Mouse (Mus musculus): Measurements from ENCODE around the gene Kdm2b. TPM values are rescaled to one million over a fixed set of nuclear protein-coding genes. Genes with fewer than 3 reads are reported as not detected.

The Kdm2b gene
- polyA plus RNA-seq, 1 experiment, result 24.2 TPM

DNA sequence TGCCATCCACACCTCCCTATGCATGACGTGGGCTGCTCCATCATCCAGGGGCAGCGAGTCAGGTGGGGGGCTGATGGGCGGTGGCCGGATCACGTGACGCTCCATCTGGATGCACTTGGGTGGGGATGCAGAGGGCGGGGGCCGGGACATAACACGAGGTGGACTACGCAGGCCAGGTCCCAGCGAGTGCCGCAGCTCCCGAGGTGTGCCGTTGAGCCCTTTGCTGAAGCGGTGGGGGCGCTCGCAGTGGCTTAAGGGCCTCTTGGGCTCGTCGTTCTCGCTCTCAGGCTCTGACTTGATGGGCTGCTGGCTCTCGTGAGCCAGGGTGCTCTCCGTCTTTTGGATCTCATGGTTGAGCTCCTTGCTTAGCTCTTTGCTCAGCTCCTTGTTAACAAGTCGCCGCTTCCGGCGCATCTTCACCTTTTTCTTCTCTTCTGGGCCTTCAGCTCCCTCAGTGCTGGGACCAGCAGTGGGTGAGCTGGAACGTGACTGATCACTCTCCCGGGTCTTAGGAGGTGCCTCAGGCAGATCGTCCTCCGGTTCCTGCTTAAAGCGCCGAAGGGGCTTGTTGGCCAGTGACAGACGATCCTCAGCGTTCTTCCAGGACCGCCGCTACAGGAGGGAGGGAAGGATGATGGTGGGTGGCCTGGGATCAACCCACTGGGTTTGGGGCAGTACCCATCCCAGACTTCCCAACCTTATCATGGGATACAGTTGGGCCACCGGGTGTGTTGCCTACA is 109.2 kb downstream of the Kdm2b start:
- no peaks in the 10 kb centered on the region; the same call in 1 of the 2 replicates for H3K4me1 ChIP-seq (ENCODE audit: control insufficient read depth, insufficient read depth, low read length)
- H3K27ac ChIP-seq (ENCODE audit: control insufficient read depth, insufficient read depth, low read depth, low read length, poor library complexity), result no peak overlapping the region
- H3K4me3 ChIP-seq (replicated peaks; ENCODE audit: control insufficient read depth, low read depth, low read length), result no peak overlapping the region
- WGBS, result 96% methylated on average over 37 of the region's 37 CpGs
- no peak; the same call in 1 of the 2 replicates for TF ChIP-seq CTCF (IDR thresholded peaks at IDR 0.05; ENCODE audit: control insufficient read depth, insufficient read depth, low read length)
- no peak for TF ChIP-seq POLR2A (IDR thresholded peaks at IDR 0.05; ENCODE audit: borderline replicate concordance, control insufficient read depth, low read depth, low read length)

DNA sequence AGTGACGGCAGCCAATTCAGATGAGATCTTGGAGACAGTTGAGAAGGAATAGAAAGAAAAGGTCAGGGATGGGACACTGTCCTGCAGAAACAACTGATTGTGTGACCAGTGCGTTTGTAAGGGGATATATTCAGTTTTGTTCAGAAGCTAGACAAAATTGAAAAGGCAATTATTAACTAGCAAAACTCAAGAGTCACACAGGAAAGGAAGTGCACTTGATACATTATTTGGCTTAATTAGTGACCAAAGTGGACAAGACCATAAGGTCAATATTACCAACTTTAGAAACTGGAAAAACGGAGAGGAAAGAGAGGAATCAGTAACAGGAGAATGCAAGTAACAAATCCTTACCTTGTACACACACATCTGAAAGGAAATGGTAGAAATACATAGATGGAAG is 113.0 kb downstream of the Kdm2b start:
- 89% methylated on average over 3 of the region's 3 CpGs for WGBS
- TF ChIP-seq POLR2A (IDR thresholded peaks at IDR 0.05; ENCODE audit: borderline replicate concordance, control insufficient read depth, low read depth, low read length) (no peak), CTCF (IDR thresholded peaks at IDR 0.05; ENCODE audit: control insufficient read depth, insufficient read depth, low read length) (no peak)
- Histone ChIP-seq H3K4me1 (ENCODE audit: control insufficient read depth, insufficient read depth, low read length) (no peaks in the 10 kb centered on the region), H3K27ac (ENCODE audit: control insufficient read depth, insufficient read depth, low read depth, low read length, poor library complexity) (no peak overlapping the region), H3K4me3 (replicated peaks; ENCODE audit: control insufficient read depth, low read depth, low read length) (no peak overlapping the region)

DNA sequence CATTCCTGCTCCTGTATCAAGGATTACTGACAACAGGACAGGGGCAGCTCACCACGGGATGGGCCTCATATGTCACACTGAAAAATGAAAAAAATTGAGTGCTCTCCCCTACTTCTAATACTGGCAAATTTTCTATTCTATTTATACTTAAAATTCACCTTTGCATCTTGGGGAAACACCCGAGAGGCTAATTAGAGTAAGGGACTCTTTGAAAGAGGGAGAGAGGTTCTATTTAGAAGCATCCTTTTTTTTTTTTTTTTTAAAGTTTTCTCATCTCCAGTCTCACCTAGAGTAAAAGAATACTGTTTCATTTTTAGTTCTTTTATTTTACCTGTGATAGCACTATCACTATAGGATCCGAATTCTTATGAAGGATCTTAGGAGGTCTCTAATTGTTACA is 115.3 kb downstream of the Kdm2b start:
- Histone ChIP-seq H3K4me1 (ENCODE audit: control insufficient read depth, insufficient read depth, low read length) (no peaks in the 10 kb centered on the region), H3K27ac (ENCODE audit: control insufficient read depth, insufficient read depth, low read depth, low read length, poor library complexity) (no peak overlapping the region), H3K4me3 (replicated peaks; ENCODE audit: control insufficient read depth, low read depth, low read length) (no peak overlapping the region)
- no peak for TF ChIP-seq CTCF (IDR thresholded peaks at IDR 0.05; ENCODE audit: control insufficient read depth, insufficient read depth, low read length)
- TF ChIP-seq POLR2A (IDR thresholded peaks at IDR 0.05; ENCODE audit: borderline replicate concordance, control insufficient read depth, low read depth, low read length), result no peak
- 80% methylated on average over 3 of the region's 3 CpGs for WGBS

DNA sequence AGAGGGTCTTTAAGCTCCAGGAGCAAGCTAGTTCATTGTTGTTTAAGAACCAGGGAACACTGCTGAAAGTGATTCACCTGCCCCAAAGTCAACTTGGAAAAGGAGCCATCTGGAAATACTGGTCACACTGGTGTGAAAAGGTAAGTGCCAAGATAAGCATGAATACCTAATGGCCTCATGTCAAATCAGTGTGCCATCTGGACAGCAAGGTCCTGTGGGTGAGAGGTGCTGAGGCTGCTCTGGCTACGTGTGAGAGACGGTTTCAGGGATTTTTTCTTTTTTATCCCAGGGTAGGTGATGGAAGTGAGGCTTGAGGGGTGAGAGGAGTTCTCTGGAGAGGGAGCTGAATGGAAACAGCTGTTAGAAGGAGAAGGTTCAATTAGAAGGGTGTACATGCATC is 116.0 kb downstream of the Kdm2b start:
- TF ChIP-seq CTCF (IDR thresholded peaks at IDR 0.05; ENCODE audit: control insufficient read depth, insufficient read depth, low read length) (no peak), POLR2A (IDR thresholded peaks at IDR 0.05; ENCODE audit: borderline replicate concordance, control insufficient read depth, low read depth, low read length) (no peak)
- no peaks in the 10 kb centered on the region for H3K4me1 ChIP-seq (ENCODE audit: control insufficient read depth, insufficient read depth, low read length)
- WGBS, result 81% methylated on average over 2 of the region's 2 CpGs
- no peak overlapping the region for H3K4me3 ChIP-seq (replicated peaks; ENCODE audit: control insufficient read depth, low read depth, low read length)
- no peak overlapping the region for H3K27ac ChIP-seq (ENCODE audit: control insufficient read depth, insufficient read depth, low read depth, low read length, poor library complexity)

DNA sequence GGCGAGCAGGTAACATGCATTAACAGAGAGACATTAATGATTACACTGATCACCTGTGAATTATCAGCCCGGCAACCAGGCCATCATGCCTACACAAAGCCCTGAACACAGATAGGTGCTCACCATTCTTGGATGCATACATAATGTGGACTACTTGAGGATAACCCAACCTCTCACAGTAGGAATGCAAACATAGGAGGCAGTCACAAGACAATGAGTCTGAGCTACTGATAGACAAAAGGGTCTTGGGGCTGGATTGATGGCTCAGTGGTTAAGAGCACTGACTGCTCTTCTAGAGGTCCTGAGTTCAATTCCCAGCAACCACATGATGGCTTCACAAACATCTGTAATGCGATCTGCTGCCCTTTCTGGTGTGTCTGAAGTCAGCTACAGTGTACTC is 117.0 kb downstream of the Kdm2b start:
- Histone ChIP-seq H3K4me3 (replicated peaks; ENCODE audit: control insufficient read depth, low read depth, low read length) (no peak overlapping the region), H3K4me1 (ENCODE audit: control insufficient read depth, insufficient read depth, low read length) (no peaks in the 10 kb centered on the region), H3K27ac (ENCODE audit: control insufficient read depth, insufficient read depth, low read depth, low read length, poor library complexity) (no peak overlapping the region)
- 88% methylated on average over 3 of the region's 3 CpGs for WGBS
- TF ChIP-seq POLR2A (IDR thresholded peaks at IDR 0.05; ENCODE audit: borderline replicate concordance, control insufficient read depth, low read depth, low read length), result no peak
- no peak for TF ChIP-seq CTCF (IDR thresholded peaks at IDR 0.05; ENCODE audit: control insufficient read depth, insufficient read depth, low read length)

DNA sequence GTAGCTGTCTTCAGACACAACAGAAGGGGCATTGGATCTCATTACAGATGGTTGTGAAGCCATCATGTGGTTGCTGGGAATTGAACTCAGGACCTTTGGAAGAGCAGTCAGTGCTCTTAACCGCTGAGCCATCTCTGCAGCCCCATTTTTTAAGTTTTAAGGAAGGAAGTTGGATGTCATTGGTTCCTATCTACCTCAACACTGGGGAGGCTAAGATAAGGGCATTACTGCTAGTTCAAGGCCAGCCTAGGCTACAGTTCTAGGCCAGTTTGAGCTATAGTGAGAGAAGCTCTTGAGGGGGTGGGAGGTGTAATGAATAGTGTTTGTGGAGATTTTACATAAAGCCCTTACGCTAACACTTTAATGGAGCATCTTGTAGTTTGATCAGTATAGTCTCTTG is 126.6 kb downstream of the Kdm2b start:
- WGBS, result 77% methylated on average over 2 of the region's 2 CpGs
- no peak overlapping the region for H3K4me3 ChIP-seq (replicated peaks; ENCODE audit: control insufficient read depth, low read depth, low read length)
- TF ChIP-seq CTCF (IDR thresholded peaks at IDR 0.05; ENCODE audit: control insufficient read depth, insufficient read depth, low read length) (no peak), POLR2A (IDR thresholded peaks at IDR 0.05; ENCODE audit: borderline replicate concordance, control insufficient read depth, low read depth, low read length) (no peak)
- H3K27ac ChIP-seq (ENCODE audit: control insufficient read depth, insufficient read depth, low read depth, low read length, poor library complexity), result no peak overlapping the region
- H3K4me1 ChIP-seq (ENCODE audit: control insufficient read depth, insufficient read depth, low read length), result no peaks in the 10 kb centered on the region

DNA sequence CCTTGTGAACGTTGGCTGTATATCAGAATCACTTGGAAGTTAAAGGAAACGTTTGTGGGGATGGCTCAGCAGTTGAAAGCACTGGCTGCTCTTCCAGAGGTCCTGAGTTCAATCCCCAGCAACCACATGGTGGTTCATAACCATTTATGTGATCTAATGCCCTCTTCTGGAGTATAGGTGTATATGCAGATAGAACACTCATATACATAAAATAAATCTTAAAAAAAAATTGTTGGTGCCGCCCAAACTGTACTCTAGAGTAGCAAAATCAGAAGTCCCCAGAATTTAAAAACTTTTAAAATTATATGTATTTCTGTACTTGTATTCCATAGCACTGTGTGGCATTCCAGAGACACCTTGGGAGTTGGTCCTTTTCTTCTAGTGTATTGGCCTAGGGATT is 133.8 kb downstream of the Kdm2b start:
- no peak overlapping the region for H3K4me3 ChIP-seq (replicated peaks; ENCODE audit: control insufficient read depth, low read depth, low read length)
- TF ChIP-seq CTCF (IDR thresholded peaks at IDR 0.05; ENCODE audit: control insufficient read depth, insufficient read depth, low read length) (no peak), POLR2A (IDR thresholded peaks at IDR 0.05; ENCODE audit: borderline replicate concordance, control insufficient read depth, low read depth, low read length) (no peak)
- WGBS, result 50% methylated on average over 3 of the region's 3 CpGs
- no peaks in the 10 kb centered on the region; the same call in 1 of the 2 replicates for H3K4me1 ChIP-seq (ENCODE audit: control insufficient read depth, insufficient read depth, low read length)
- H3K27ac ChIP-seq (ENCODE audit: control insufficient read depth, insufficient read depth, low read depth, low read length, poor library complexity), result no peak overlapping the region

DNA sequence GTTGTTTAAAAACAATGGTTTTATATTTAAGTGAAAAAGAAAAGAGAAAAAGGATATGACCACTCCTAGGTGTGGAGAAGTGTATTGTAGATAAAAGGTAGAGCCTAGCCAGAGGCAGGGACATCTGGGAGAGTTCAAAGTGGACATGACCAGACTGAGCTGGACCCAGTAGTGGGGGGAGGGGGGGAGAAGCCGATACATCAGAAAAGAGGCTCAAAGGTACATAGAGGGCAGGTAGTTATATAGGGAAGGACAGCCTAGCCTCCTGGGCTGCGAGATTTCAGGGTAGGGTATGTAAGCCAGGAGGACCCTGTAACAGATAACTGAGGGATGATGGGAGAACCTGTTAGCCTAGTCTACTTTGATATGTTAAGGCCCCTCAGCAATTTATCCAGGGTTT is 137.0 kb downstream of the Kdm2b start:
- Histone ChIP-seq H3K4me1 (ENCODE audit: control insufficient read depth, insufficient read depth, low read length) (no peaks in the 10 kb centered on the region; the same call in 1 of the 2 replicates), H3K27ac (ENCODE audit: control insufficient read depth, insufficient read depth, low read depth, low read length, poor library complexity) (no peak overlapping the region), H3K4me3 (replicated peaks; ENCODE audit: control insufficient read depth, low read depth, low read length) (no peak overlapping the region)
- 80% methylated on average over 2 of the region's 2 CpGs for WGBS
- TF ChIP-seq POLR2A (IDR thresholded peaks at IDR 0.05; ENCODE audit: borderline replicate concordance, control insufficient read depth, low read depth, low read length) (no peak), CTCF (IDR thresholded peaks at IDR 0.05; ENCODE audit: control insufficient read depth, insufficient read depth, low read length) (no peak)
